ENCODE assay signal across 8 mouse cellular contexts in the genomic region with DNA sequence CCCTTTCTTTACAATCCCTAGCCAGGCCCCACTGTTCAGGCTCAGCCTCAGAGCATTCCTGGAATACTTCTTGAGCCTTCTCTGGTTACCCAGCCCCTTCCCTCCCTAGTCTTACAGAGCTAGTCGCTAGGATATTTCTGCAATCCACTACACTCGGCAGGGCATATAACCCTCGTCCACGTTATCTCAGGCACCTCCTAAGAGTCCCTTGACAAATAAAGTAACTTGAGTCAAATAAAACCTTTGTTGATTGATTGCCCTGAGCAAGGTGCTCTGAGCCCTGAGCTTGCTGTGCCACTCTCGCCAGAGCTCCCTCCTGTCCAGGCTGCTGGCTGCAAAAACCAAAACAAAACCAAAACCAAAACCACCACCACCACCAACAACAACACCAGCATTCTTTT. TPM values are rescaled to one million over a fixed set of nuclear protein-coding genes. Genes with fewer than 3 reads are reported as not detected.
DNase-seq lines count a peak whose midpoint lies in the region; ATAC-seq and TF ChIP-seq lines count a peak whose summit lies in the region.

No protein-coding gene starts in this region.

- no peaks in the 10 kb centered on the region for H3K27me3 ChIP-seq in forebrain, embryonic 11.5 days (ENCODE audit: control insufficient read depth, insufficient read depth, low read length)
- H3K27me3 ChIP-seq in forebrain, postnatal 0 days (ENCODE audit: insufficient read depth, low read length): 0 out of 2 replicates have a peak, but pooled peaks cover 6% of the 10 kb centered on the region
- no peaks in the 10 kb centered on the region for H3K27me3 ChIP-seq in heart, adult 2 months (ENCODE audit: control insufficient read depth, insufficient read depth, low read length)
- no peaks in the 10 kb centered on the region for H3K27me3 ChIP-seq in kidney, postnatal 0 days (ENCODE audit: insufficient read depth, low read length)

- no peak for TF ChIP-seq CTCF in forebrain, postnatal 0 days (IDR thresholded peaks at IDR 0.05; ENCODE audit: low read depth)
- no peak for TF ChIP-seq CTCF in heart, adult 2 months (IDR thresholded peaks at IDR 0.05)
- TF ChIP-seq CTCF in kidney, postnatal 0 days (IDR thresholded peaks at IDR 0.05; ENCODE audit: low read depth): no peak
- TF ChIP-seq CTCF in layer of hippocampus, adult 2 months (conservative IDR thresholded peaks at IDR 0.05): no peak

- H3K79me2 ChIP-seq in heart, adult 2 months (replicated peaks; ENCODE audit: control insufficient read depth, insufficient read depth, low read length): no peaks in the 10 kb centered on the region

- peaks cover 7% of the 10 kb centered on the region for H3K4me1 ChIP-seq in forebrain, embryonic 11.5 days (replicated peaks; ENCODE audit: control insufficient read depth, insufficient read depth, low read length)
- H3K4me1 ChIP-seq in forebrain, postnatal 0 days (ENCODE audit: insufficient read depth): peaks cover 12% of the 10 kb centered on the region; the same call in 1 of the 2 replicates
- peaks cover 9% of the 10 kb centered on the region for H3K4me1 ChIP-seq in heart, adult 2 months (ENCODE audit: control insufficient read depth, insufficient read depth, low read length)
- H3K4me1 ChIP-seq in kidney, postnatal 0 days (replicated peaks; ENCODE audit: insufficient read depth, low read length): peaks cover 16% of the 10 kb centered on the region; the same call in 1 of the 2 replicates

- TF ChIP-seq EP300 in heart, adult 2 months (IDR thresholded peaks at IDR 0.05; ENCODE audit: insufficient read depth, low read depth, low read length): no peak

- WGBS in forebrain, embryonic 11.5 days: 6% methylated on average over 5 of the region's 5 CpGs
- 13% methylated on average over 5 of the region's 5 CpGs for WGBS in forebrain, postnatal 0 days
- 4% methylated on average over 5 of the region's 5 CpGs for WGBS in heart, adult 2 months
- WGBS in kidney, postnatal 0 days: 10% methylated on average over 5 of the region's 5 CpGs

- no peak overlapping the region for H3K4me3 ChIP-seq in forebrain, embryonic 11.5 days (ENCODE audit: low read depth, low read length)
- no peak overlapping the region for H3K4me3 ChIP-seq in forebrain, postnatal 0 days (ENCODE audit: low read depth, low read length)
- H3K4me3 ChIP-seq in heart, adult 2 months: peak overlapping the region; percentile 4; the same call in 1 of the 2 replicates
- H3K4me3 ChIP-seq in kidney, postnatal 0 days (replicated peaks; ENCODE audit: low read depth, low read length): no peak overlapping the region
- no peak overlapping the region for H3K4me3 ChIP-seq in layer of hippocampus, adult 2 months

- no peaks in the 10 kb centered on the region for H3K9me3 ChIP-seq in forebrain, embryonic 11.5 days (ENCODE audit: control insufficient read depth, low read length)
- H3K9me3 ChIP-seq in forebrain, postnatal 0 days (ENCODE audit: low read length): no peaks in the 10 kb centered on the region
- H3K9me3 ChIP-seq in kidney, postnatal 0 days (replicated peaks; ENCODE audit: low read length): no peaks in the 10 kb centered on the region

- intact Hi-C loops in heart, adult 2 months (cut with DNase I): no loop called here

- H3K9ac ChIP-seq in forebrain, embryonic 11.5 days (ENCODE audit: low read length): no peak overlapping the region; the same call in 1 of the 2 replicates
- no peak overlapping the region for H3K9ac ChIP-seq in forebrain, postnatal 0 days
- peak overlapping the region; percentile 8; the same call in 1 of the 2 replicates for H3K9ac ChIP-seq in heart, adult 2 months (ENCODE audit: low read depth, low read length)
- no peak overlapping the region for H3K9ac ChIP-seq in kidney, postnatal 0 days (ENCODE audit: low read depth, low read length)

- H3K36me3 ChIP-seq in forebrain, embryonic 11.5 days (ENCODE audit: control insufficient read depth, insufficient read depth, low read length): no peaks in the 10 kb centered on the region
- no peaks in the 10 kb centered on the region for H3K36me3 ChIP-seq in forebrain, postnatal 0 days (ENCODE audit: insufficient read depth)
- H3K36me3 ChIP-seq in heart, adult 2 months (ENCODE audit: control insufficient read depth, insufficient read depth, low read length): no peaks in the 10 kb centered on the region
- no peaks in the 10 kb centered on the region for H3K36me3 ChIP-seq in kidney, postnatal 0 days (ENCODE audit: insufficient read depth, low read length)

- no peak overlapping the region; the same call in 1 of the 2 replicates for H3K27ac ChIP-seq in forebrain, embryonic 11.5 days (ENCODE audit: low read depth, low read length)
- H3K27ac ChIP-seq in forebrain, postnatal 0 days (ENCODE audit: low read depth, low read length): no peak overlapping the region
- peak overlapping the region; percentile 64 for H3K27ac ChIP-seq in heart, adult 2 months
- H3K27ac ChIP-seq in kidney, postnatal 0 days: peak overlapping the region; percentile 63
- H3K27ac ChIP-seq in layer of hippocampus, adult 2 months: no peak overlapping the region

- H3K4me2 ChIP-seq in forebrain, embryonic 11.5 days (ENCODE audit: low read depth, low read length, severe bottlenecking): 0 out of 2 replicates have a peak overlapping the region, but pooled peaks have one; percentile 8
- no peak overlapping the region for H3K4me2 ChIP-seq in forebrain, postnatal 0 days (ENCODE audit: low read depth)
- peak overlapping the region; percentile 44 for H3K4me2 ChIP-seq in kidney, postnatal 0 days (ENCODE audit: low read length)

- no peak for ATAC-seq in forebrain, embryonic 11.5 days (replicated peaks; ENCODE audit: low FRiP score)
- ATAC-seq in forebrain, postnatal 0 days: no peak
- ATAC-seq in kidney, postnatal 0 days (replicated peaks; ENCODE audit: low FRiP score, low read depth): peak; percentile 35; the same call in 1 of the 2 replicates
- peak; percentile 22; the same call in 1 of the 2 replicates for ATAC-seq in megakaryocyte progenitor cell, adult 5-6 weeks (replicated peaks; ENCODE audit: poor library complexity)

- DNase-seq in forebrain, embryonic 11.5 days (ENCODE audit: low spot score): no peak
- no peak for DNase-seq in forebrain, postnatal 0 days
- DNase-seq in heart, adult 2 months: peak; percentile 24 to 38
- peak; percentile 92 for DNase-seq in kidney, postnatal 0 days (ENCODE audit: low spot score)
- no peak for DNase-seq in spleen, postnatal 36 days (ENCODE audit: low spot score in 2 of 2)
- no peak for DNase-seq in layer of hippocampus, adult 2 months (ENCODE audit: low spot score in 2 of 2)
- DNase-seq in adrenal gland, postnatal 4 days (ENCODE audit: low spot score in 2 of 2): no peak

- TF ChIP-seq POLR2A in heart, adult 2 months (IDR thresholded peaks at IDR 0.05; ENCODE audit: insufficient read depth, low read depth, low read length): no peak

RNA-seq across cellular contexts. Expression of a gene that starts 37.0 kb away (rescaled TPM):
- not detected in 2 replicates for polyA plus RNA-seq in forebrain, embryonic 11.5 days (2014; fragmentation: Nextera tagmentation; extraction: Ambion mirVana)
- total RNA-seq in forebrain, postnatal 0 days (2014; rRNA removed): 2.7 and 4.3 TPM in 2 replicates
- polyA plus RNA-seq in forebrain, postnatal 0 days (2015; fragmentation: Nextera tagmentation; extraction: Ambion mirVana): 3.0 and 4.7 TPM in 2 replicates
- total RNA-seq in heart, adult 2 months (2021): not detected
- polyA plus RNA-seq in heart, adult 2 months (2012; rRNA removed): 4.9 TPM in 1 of 2 replicates, not detected in the other
- 0.28 and 0.33 TPM in 2 replicates for polyA plus RNA-seq in kidney, postnatal 0 days (2015; fragmentation: Nextera tagmentation; extraction: Ambion mirVana)
- not detected in 2 replicates for total RNA-seq in megakaryocyte progenitor cell, adult 5-6 weeks (2015)
- total RNA-seq in megakaryocyte progenitor cell, adult 5-6 weeks (2017): not detected in 2 replicates
- 1 to 10 TPM in 1 of 2 experiments, under 1 TPM in 1; 0.88 to 2.2 TPM for total RNA-seq in layer of hippocampus, adult 2 months (2021)
- not detected for total RNA-seq in adrenal gland, postnatal 4 days (2021)

Comparison
In these comparisons a context has a peak if more than half of its experiments do, and no peak if none do; other contexts are left out.
1. ATAC-seq: peak in kidney, postnatal 0 days (single experiment) and megakaryocyte progenitor cell, adult 5-6 weeks (single experiment); none in forebrain, embryonic 11.5 days (single experiment) and forebrain, postnatal 0 days (single experiment).
2. DNase-seq: peak in heart, adult 2 months (2 of 2) and kidney, postnatal 0 days (single experiment); none in forebrain, embryonic 11.5 days (single experiment), forebrain, postnatal 0 days (single experiment), spleen, postnatal 36 days (0 of 2), layer of hippocampus, adult 2 months (0 of 2) and adrenal gland, postnatal 4 days (0 of 2).
3. H3K27ac ChIP-seq: peak in heart, adult 2 months (single experiment) and kidney, postnatal 0 days (single experiment); none in forebrain, embryonic 11.5 days (single experiment), forebrain, postnatal 0 days (single experiment) and layer of hippocampus, adult 2 months (single experiment).